Mouse (Mus musculus) heart, embryonic 14.5 days (tissue): ENCODE data around the gene Defb26. TPM values are rescaled to one million over a fixed set of nuclear protein-coding genes. Genes with fewer than 3 reads are reported as not detected.

Experiments used
- ATAC-seq: fragments of 200-750 bp; cut with Nextera tagmentation; 2 replicates; pipeline ENCODE4 v1.8.0; 2017; ENCODE audit warnings: low read depth, moderate TSS enrichment; ENCODE audit not compliant: insufficient number of reproducible peaks, insufficient read depth, low FRiP score
- H3K27ac ChIP-seq, 2 experiments: fragments of 200-500 bp in 1 of 2; fragments of 300-500 bp in 1 of 2; sonication (generic) in 1 of 2; replicated peaks in 1 of 2; 2 replicates each; pipeline ENCODE4 v1.5.1; 2012 to 2014; ENCODE audit warnings: low read depth in 2 of 2, low read length in 2 of 2, control low read depth in 1 of 2, mild to moderate bottlenecking in 1 of 2, mixed read lengths in 1 of 2; ENCODE audit not compliant: control insufficient read depth in 1 of 2, insufficient read depth in 1 of 2
- H3K27me3 ChIP-seq: fragments of 300-500 bp; sonication (generic); 2 replicates; pipeline ENCODE4 v1.6.1; 2014; ENCODE audit warnings: mild to moderate bottlenecking, low read length, control low read depth; ENCODE audit not compliant: control insufficient read depth, insufficient read depth
- H3K36me3 ChIP-seq: fragments of 300-500 bp; sonication (generic); 2 replicates; pipeline ENCODE4 v1.6.1; 2014; ENCODE audit warnings: mild to moderate bottlenecking, control low read depth, low read length, mixed read lengths; ENCODE audit not compliant: control insufficient read depth, insufficient read depth
- H3K4me1 ChIP-seq, 2 experiments: fragments of 200-500 bp in 1 of 2; fragments of 300-500 bp in 1 of 2; sonication (generic) in 1 of 2; 2 replicates each; pipeline ENCODE4 v1.6.1; 2012 to 2014; ENCODE audit warnings: low read length in 2 of 2, control low read depth in 1 of 2, mixed read lengths in 1 of 2; ENCODE audit not compliant: control insufficient read depth in 2 of 2, insufficient read depth in 2 of 2
- H3K4me2 ChIP-seq: fragments of 300-500 bp; sonication (generic); 2 replicates; pipeline ENCODE4 v1.6.1; 2014; ENCODE audit warnings: mild to moderate bottlenecking, low read length
- H3K4me3 ChIP-seq, 2 experiments: fragments of 200-500 bp in 1 of 2; fragments of 300-500 bp in 1 of 2; sonication (generic) in 1 of 2; 2 replicates each; pipeline ENCODE4 v1.5.1; 2012 to 2014; ENCODE audit warnings: low read length in 2 of 2, mild to moderate bottlenecking in 2 of 2, control low read depth in 1 of 2, low read depth in 1 of 2, moderate library complexity in 1 of 2; ENCODE audit not compliant: control insufficient read depth in 1 of 2, insufficient read depth in 1 of 2
- H3K9ac ChIP-seq: fragments of 300-500 bp; sonication (generic); 2 replicates; pipeline ENCODE4 v1.6.1; 2014; ENCODE audit warnings: mild to moderate bottlenecking, low read length
- H3K9me3 ChIP-seq: fragments of 300-500 bp; sonication (generic); 2 replicates; pipeline ENCODE4 v1.6.1; 2016; ENCODE audit warnings: low read length, control low read depth; ENCODE audit not compliant: control insufficient read depth
- WGBS: fragments of 180-500 bp; shearing (Covaris S2); extraction: QIAGEN DNeasy Blood & Tissue Kit; methylation state at CpG from one replicate; pipeline ENCODE4 v1.1.7; 2014; 5-methylcytosine and 5-hydroxymethylcytosine counted together
- polyA plus RNA-seq: library from polyadenylated mRNA; unstranded; fragments of >200 nt; fragmentation: Nextera tagmentation; extraction: Ambion mirVana; gene quantifications from 2 replicates; pipeline ENCODE4 v1.2.1, GENCODE M21; 2014

The Defb26 gene
- polyA plus RNA-seq: not detected in 2 replicates

DNA sequence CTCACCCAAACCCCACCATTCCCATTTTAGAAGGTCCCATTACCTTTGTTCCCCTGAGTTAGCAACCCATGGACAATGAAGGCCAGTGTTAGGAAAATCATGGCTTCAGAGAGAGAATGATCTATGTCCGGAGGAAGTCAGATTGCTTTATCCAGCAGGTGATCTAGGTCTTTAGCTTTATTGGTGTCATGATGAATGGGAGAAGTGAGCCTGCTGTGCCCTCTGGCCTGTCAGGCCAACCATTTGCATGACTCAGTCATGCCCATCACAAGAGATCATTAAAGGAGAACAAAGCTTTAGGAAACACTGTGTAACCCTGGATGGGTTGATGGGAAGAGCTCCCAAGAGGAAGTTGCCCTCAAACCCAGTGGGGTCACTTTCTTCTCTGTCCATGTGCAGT lies at the start of gene Defb26:
Defb26 (minus strand) TSS at position 101 of the 400 bp plus-strand sequence.
- Histone ChIP-seq H3K4me2 (no peak within 1 kb of the TSS), H3K36me3 (no peaks in the 10 kb centered on the region), H3K27ac (no peak within 1 kb of the TSS), H3K27me3 (no peaks in the 10 kb centered on the region), H3K4me3 (no peak within 1 kb of the TSS), H3K9me3 (no peaks in the 10 kb centered on the region), H3K9ac (no peak within 1 kb of the TSS), H3K4me1 (no peaks in the 10 kb centered on the region)
- no peak for ATAC-seq
- WGBS: 84% methylated on average over 1 of the region's 1 CpGs

DNA sequence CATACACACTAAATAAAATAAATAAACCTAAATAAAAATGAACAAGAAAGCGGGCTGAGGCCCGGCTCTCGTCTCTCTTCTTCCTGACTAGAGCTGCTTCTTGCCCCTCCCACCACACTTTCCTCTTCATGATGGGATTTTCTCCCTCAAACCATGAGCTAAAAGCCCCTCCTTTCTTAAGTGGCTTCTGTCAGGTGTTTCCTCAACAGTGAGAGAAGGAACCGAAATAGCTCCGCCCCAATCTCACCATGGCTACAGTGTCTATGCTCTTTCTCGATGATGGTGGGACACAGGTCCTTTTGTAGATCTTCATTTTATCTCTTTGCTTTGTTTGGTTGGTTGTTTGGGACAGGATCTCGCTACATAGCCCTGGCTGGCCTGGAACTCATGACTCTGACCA lies 45.2 kb upstream of the Defb26 start:
- no peaks in the 10 kb centered on the region for H3K9me3 ChIP-seq
- WGBS: 82% methylated on average over 7 of the region's 7 CpGs
- H3K4me2 ChIP-seq: no peak overlapping the region
- H3K4me3 ChIP-seq: no peak overlapping the region
- H3K27ac ChIP-seq: no peak overlapping the region
- H3K4me1 ChIP-seq: 0 out of 4 replicates have a peak, but pooled peaks cover 0 to 4% of the 10 kb centered on the region in 2 experiments
- no peaks in the 10 kb centered on the region for H3K27me3 ChIP-seq
- ATAC-seq: no peak
- H3K36me3 ChIP-seq: no peaks in the 10 kb centered on the region
- no peak overlapping the region for H3K9ac ChIP-seq

DNA sequence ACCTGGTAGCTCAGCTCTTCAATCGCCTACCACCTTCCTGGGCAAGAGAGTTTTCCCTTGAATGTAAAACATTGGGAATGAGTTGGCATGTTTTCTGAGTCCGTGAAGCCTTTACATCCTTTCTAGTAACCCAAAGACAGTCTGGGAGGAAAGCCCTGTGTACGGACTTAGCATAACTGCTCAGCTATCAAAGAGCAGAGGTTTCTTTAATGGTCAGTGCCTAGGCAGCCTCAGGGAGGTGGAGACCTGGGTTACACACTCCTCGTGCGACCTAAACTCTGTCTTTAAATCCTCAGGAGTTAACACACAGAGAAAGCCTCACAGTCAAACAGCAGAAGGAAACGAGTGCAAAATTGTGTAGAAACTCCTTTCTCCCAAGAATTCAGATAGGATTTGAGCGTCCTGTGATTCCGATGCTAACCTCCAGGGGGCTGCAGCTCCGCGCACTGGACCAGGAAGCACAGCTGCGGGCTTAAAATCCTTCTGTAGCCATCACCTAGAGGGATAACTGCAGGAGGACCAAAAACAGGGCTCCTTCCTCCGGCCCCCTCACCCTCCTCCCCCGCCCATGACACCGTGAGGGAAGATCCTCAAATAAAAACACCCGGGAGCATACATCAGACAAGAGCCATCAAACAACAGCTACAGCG lies 42.4 kb upstream of the Defb26 start:
- Histone ChIP-seq H3K36me3 (no peaks in the 10 kb centered on the region), H3K4me3 (no peak overlapping the region), H3K9me3 (no peaks in the 10 kb centered on the region), H3K4me1 (0 out of 4 replicates have a peak, but pooled peaks cover 0 to 4% of the 10 kb centered on the region in 2 experiments), H3K4me2 (peak overlapping the region; percentile 28), H3K27ac (no peak overlapping the region), H3K9ac (no peak overlapping the region), H3K27me3 (no peaks in the 10 kb centered on the region)
- ATAC-seq: no peak
- 13% methylated on average over 16 of the region's 16 CpGs for WGBS

DNA sequence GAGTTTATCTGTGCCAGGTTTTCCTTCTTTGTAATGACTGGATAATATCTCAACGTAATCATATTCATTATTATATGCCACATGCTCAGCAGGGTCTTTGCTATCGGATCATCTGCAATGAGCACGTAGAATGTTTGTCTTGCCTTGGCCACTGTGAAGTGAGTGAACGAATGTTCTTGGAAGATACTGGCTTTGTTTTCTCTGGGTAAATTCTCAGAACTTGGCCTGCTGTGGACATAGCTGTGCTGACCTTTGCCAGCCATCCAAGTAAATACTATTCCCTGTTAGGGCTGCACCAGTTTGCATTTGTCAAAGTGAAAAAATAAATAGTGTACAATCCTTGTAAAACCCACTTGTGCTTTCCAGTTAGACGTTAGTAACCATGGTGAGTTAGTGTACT lies 36.6 kb upstream of the Defb26 start:
- 78% methylated on average over 5 of the region's 5 CpGs for whole genome bisulfite sequencing
- Histone ChIP-seq H3K27me3 (no peaks in the 10 kb centered on the region), H3K4me3 (no peak overlapping the region), H3K9me3 (no peaks in the 10 kb centered on the region), H3K4me1 (no peaks in the 10 kb centered on the region), H3K9ac (no peak overlapping the region), H3K4me2 (no peak overlapping the region), H3K27ac (no peak overlapping the region), H3K36me3 (no peaks in the 10 kb centered on the region)
- ATAC-seq: no peak

DNA sequence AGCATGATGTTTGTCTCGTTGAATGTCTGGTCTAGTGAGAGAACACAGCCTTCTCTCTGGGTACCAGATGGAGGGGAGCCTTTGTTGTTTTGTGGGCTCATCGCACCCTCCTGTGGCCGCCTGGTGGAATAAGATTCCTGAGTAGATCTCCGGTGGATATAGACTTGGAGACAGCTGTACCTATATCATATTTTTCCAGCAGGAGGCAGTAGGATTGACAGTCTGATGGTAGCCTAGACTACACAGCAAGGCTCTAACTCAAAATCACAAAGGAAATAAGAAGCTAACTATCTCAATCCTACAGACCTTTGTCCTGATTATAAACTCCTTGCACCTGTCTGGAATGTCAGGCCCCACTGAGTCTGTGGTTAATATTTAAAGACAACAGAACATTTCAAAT lies 33.2 kb upstream of the Defb26 start:
- ATAC-seq: no peak
- 19% methylated on average over 4 of the region's 4 CpGs for WGBS
- no peaks in the 10 kb centered on the region for H3K36me3 ChIP-seq
- H3K4me3 ChIP-seq: no peak overlapping the region
- H3K27me3 ChIP-seq: no peaks in the 10 kb centered on the region
- H3K27ac ChIP-seq: no peak overlapping the region
- no peaks in the 10 kb centered on the region for H3K4me1 ChIP-seq
- H3K9me3 ChIP-seq: peaks cover 4% of the 10 kb centered on the region
- no peak overlapping the region for H3K4me2 ChIP-seq
- H3K9ac ChIP-seq: no peak overlapping the region

DNA sequence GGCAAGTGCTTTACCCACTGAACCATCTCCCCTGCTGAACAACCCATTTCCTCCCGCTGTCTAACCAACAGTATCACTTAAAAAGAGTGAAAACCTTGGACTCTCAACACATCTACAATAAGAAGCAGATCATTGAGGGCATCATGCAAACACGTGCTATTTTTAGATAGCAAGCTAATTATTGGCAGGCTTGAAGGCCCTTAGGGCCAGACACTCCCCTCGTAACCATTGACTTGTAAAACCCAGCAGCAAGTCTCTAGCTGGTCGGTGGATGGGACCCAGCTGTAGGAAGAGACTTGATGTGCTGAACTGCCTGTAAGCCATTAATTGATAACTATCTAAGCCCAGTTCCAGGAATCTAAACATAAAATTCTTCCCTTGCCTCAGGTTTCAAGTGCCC lies 32.0 kb upstream of the Defb26 start:
- no peak for ATAC-seq
- no peak overlapping the region for H3K4me3 ChIP-seq
- H3K4me2 ChIP-seq: no peak overlapping the region
- no peaks in the 10 kb centered on the region for H3K4me1 ChIP-seq
- H3K27ac ChIP-seq: no peak overlapping the region
- H3K9me3 ChIP-seq: peaks cover 4% of the 10 kb centered on the region
- no peaks in the 10 kb centered on the region for H3K27me3 ChIP-seq
- H3K9ac ChIP-seq: no peak overlapping the region
- H3K36me3 ChIP-seq: no peaks in the 10 kb centered on the region
- 52% methylated on average over 4 of the region's 4 CpGs for WGBS

DNA sequence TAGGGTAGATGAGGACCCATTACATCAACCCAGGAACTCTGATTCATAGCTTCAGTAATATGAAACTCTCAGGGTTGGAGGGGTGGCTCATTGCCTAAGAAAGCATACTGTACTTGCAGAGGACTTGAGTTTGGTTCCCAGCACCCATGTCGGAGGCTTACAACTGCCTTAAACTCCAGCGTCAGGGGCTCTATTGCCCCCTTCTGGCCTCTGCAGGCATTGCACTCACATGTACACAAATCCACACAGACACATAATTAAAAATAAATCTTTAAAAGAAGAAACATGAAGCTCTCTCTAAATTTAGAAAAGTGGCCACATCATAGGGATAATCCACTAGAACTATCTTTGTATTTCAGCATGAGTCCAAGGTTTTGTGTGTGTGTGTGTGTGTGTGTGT lies 31.4 kb upstream of the Defb26 start:
- H3K4me2 ChIP-seq: no peak overlapping the region
- H3K36me3 ChIP-seq: no peaks in the 10 kb centered on the region
- no peak overlapping the region for H3K9ac ChIP-seq
- no peak for ATAC-seq
- no peaks in the 10 kb centered on the region for H3K27me3 ChIP-seq
- H3K9me3 ChIP-seq: peaks cover 4% of the 10 kb centered on the region
- no peaks in the 10 kb centered on the region for H3K4me1 ChIP-seq
- WGBS: 64% methylated on average over 2 of the region's 2 CpGs
- H3K4me3 ChIP-seq: no peak overlapping the region
- H3K27ac ChIP-seq: no peak overlapping the region

DNA sequence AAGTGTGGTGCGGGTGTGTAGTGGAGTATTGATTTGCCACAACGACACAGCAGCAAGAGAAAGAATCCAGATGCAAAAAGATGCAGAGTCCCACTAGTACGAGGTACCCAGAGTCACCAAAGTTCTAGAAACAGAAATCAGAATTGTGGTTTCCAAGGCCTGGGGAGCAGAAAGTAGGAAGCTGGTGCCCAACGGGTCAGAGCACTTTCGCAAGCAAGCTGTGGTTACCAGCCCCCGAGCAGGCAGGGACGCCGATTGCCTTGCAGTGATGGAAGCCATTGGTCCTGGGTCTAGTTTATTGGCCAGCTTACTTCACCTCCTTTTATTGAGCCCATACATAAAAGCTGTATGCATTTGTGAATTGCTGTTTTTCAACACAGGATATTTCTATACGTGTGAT lies 30.5 kb upstream of the Defb26 start:
- Histone ChIP-seq H3K27ac (no peak overlapping the region), H3K27me3 (no peaks in the 10 kb centered on the region), H3K4me1 (no peaks in the 10 kb centered on the region), H3K9me3 (peaks cover 4% of the 10 kb centered on the region), H3K9ac (no peak overlapping the region), H3K4me2 (no peak overlapping the region), H3K4me3 (no peak overlapping the region), H3K36me3 (no peaks in the 10 kb centered on the region)
- no peak for ATAC-seq
- WGBS: 81% methylated on average over 9 of the region's 9 CpGs
